Mouse (Mus musculus) adrenal gland, adult (tissue): ENCODE measurements around the gene Dgkh.

Experiments used
- DNase-seq, 2 experiments: peaks; one replicate each; pipeline ENCODE4 v3.0.0; 2022 to 2023; ENCODE audit warnings: low spot score in 1 of 2; ENCODE audit not compliant: inconsistent age in 2 of 2

Gene Dgkh

GRCm38 (mm10) chr14:78677852-78678588 is 54.6 kb downstream of the Dgkh start:
- no peak for DNase-seq

DNA sequence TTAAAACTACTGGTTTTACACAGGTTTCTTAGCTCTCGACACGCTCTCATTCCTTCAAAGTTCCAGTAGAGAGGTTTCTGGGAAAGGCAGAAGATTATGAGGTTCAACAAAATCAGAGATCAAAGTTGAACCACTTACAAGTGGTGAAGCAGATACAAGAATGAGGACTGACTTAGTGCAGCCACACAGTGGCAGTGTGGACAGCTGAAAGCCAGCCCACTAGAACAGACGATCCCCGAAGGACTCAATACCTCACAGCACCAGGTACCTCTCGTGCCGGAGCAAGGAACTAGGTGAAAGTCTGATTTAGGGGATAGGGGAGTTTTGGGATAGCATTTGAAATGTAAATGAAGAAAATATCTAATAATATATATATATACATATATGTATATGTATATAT is 56.1 kb downstream of the Dgkh start:
- DNase-seq = peak in 1 of 2 experiments; percentile 50

- no peak for DNase-seq
Measured at GRCm38 (mm10) chr14:78674606-78675005, 58.0 kb downstream of the Dgkh start.

DNA sequence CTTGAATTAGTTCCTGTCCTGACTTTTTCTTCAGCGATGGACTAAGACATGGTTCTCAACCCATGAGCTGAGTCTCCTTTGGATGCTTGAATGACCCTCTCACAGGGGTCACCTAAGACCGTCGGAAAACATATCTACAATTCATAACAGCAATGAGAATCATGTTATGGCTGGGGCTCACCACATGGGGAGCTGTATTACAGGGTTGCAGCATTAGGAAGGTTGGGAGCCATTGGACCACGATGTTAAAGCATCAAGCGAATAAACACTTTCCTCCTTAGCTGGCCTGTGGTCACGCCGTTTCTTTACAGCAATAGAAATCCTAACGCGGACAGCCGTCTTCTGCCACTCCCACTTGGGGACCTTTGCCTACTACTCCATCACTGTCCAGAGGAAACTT is 62.6 kb downstream of the Dgkh start:
- peak in 1 of 2 experiments; percentile 48 for DNase-seq

- DNase-seq = peak; percentile 75 to 94
Measured at GRCm38 (mm10) chr14:78668291-78668690, 64.3 kb downstream of the Dgkh start.

DNA sequence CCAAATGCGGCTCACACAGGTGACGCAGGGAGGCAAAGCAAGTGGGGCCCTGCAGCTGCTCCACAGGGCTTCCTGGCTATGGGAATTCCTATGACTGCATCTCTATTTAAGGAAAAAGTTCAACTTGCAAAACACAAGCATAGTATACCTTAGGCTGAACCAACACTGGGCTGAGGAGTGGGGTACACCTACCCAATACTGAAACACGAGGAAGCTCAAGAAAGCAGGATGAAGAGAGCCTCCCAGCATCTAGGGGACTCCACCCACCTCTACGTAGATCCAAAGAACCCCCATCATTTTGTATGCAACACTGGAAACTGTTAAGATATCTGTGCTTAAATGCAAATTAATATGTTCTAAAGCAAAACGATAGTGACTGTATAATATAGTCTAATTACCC is 64.8 kb downstream of the Dgkh start:
- no peak for DNase-seq

DNA sequence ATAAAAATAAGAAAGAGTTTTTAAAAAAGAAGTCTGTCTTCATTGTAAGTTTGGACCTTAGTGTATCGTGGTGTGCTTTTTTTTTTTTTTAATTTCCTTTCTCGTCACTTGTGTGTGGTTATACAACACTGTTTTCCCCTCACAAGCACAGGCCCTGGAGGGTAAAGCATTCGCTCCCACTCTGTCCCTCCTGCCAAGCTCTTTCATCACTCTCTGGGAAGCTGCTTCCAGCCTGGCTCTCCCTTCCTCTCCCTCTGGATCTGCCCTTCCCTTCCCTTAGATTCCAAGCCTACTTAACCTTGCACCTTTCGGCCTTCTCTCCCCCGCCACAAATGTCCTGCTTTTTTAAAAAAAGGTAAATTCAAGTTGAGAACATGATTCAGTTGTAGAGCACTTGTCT is 69.9 kb downstream of the Dgkh start:
- no peak for DNase-seq

DNA sequence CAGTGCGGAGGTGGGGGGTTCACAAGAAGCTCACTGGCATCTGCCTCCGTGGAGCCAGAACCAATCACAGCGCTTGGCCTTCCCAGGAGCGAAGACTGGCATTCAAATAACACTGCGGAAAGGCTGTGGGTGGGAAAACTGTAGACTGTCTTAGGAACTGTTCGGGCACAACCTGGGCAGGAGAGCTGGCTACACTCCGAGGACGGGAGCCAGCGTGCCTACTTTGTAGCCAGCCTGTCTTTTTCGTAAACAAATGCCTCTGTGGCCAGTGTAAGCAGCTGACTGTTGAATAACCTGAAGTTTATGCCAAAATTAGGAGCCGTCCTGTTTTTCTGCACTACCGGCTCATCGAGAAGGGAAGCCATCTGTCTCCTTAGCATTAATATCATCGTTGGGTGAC is 71.1 kb downstream of the Dgkh start:
- no peak for DNase-seq

- DNase-seq = no peak
Measured at GRCm38 (mm10) chr14:78658697-78659096, 73.9 kb downstream of the Dgkh start.

DNA sequence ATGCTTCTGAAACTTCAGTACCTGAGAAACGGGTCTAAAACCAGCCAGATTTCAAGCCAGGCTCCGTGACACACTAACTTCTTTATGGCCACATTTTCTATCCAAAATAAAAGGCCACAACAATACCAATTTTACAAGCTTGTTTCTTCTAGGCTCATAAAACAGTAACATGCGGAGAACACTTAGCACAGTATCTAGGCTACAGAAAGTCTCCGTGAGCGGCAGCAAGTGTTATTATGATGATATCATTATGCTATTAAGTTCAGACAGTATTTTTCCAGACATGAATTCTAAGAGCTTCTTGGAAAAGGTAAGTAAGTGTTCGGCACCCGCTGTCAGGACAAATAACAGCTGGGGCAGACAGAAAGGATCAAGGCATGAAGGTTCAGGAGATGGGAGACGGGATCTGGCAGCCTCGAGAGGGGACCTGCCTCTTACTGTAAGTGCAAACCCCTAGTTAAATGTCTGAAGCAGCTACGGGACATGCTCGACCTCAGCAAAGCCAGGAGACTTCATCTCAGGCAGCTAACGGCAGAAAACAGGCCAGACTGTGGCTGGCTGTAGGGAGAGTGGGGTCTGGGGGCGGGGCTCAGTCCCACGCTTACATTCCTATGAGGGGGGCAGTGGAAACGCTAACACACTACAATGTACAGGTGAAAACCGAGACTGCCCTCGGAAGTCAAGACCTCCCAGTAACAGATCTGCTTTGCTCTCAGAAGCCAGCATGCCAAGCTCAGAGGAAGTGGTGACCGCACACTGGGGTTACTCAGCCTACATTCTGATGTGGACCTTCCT is 75.5 kb downstream of the Dgkh start:
- no peak for DNase-seq

GRCm38 (mm10) chr14:78654939-78655556 is 77.5 kb downstream of the Dgkh start:
- DNase-seq = no peak

- no peak for DNase-seq
Measured at GRCm38 (mm10) chr14:78654196-78654595, 78.4 kb downstream of the Dgkh start.

DNA sequence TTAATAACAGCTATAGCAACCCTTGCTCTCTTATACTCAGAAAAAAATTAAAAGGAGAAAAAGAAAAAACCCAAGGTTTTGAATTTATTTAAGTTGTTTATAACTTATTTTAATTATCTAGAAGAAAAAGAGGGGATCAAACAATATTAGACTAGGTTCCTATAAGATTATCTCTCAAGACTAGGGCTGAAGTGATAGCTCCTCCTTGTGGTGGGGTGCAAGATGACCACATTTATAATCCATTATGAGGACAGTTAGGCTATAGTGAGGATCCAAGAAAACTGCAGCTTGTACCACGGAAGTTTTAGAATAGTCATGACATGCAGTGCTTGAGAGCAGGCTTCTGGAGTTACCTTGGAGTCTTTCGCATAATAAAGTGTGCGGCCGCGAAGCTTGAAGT is 79.2 kb downstream of the Dgkh start:
- no peak for DNase-seq

DNA sequence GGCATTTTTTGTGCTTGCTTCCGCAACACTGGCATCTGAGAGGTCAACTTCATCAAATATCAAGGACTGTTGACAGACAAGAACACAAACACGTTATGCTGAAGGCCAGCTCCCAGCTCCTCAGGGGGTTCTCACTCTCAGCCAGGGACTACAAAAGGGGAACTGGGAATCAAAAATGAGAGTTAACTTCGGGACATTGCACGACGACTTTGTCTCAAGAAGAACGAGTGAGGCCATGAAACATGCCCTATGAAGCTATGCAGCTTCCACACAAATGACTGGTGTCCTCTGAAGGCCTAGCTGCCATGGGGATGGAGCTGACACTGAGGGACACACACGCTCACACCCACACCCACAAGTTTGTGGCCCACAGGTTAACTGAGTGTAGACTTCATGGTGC is 80.9 kb downstream of the Dgkh start:
- no peak for DNase-seq

DNA sequence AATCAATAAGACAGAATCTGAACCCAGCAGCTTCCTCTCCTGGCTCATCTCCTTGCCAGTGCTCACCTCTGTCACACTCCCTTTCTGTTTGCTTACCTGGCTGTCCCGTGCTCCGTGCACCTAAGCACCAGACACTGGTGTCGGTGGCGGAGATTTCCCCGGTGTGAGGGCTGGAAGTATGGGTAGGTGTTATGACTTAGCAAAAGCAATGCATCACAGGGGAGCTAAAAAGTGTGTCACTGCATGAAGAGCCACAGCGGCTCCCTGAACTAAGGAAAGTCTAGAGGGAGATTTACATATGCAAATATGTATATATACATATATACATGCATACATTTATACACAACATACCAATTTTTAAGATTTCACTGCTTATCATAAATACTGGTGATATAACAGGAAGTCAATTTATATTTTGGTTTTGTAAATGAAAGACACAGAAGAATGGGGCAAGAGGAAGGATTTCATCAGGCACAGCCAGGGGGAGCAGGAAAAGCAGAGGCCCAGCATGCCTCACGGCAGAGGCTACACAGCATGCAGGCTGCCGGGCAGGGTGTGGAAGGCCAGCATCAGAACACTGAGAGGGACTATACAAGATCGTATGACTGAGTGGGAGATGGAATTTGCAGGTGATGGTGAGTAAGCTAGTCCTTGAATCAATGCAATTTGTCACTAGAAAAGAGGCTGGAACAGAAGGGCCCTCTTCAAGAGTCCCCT is 82.0 kb downstream of the Dgkh start:
- DNase-seq = no peak

- no peak for DNase-seq
Measured at GRCm38 (mm10) chr14:78649525-78650274, 82.9 kb downstream of the Dgkh start.

DNA sequence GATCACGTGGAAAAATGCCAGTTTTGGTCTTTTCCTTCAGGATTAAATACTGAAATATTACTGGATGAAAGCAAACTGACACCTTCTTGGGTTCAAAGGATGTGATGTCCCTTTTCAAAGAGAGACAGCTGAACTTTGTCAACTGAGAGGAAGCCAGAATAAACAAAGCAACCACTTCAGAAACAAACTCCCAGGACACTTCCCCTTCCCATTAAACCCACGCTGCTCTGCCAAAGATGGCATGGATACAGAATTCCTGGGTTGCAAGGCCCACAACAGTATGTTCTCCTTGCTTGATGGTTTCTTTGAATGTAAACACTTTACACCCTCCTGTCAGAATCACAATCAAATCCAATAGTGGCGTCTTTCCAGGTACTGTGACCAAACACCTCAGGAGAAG is 87.0 kb downstream of the Dgkh start:
- no peak for DNase-seq

DNA sequence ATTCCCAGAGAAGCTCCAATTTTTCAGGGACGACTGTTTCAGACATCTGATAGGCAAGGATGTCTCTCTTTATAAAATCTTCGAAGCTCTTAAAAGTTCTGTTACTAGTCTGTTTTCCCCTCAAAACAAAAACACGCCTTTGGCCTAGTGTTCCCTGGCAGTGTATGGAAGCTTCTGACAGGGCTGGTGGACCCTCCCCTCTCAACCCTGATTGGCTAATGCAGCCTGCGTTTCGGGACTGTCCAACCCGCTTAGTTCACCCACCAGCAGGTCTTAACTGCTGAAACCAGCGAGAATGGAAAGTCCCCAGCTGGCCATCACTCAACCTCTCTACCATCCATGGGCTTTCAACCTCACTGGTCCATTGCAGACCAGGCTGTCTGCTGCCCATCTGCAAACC is 91.3 kb downstream of the Dgkh start:
- DNase-seq = no peak

DNA sequence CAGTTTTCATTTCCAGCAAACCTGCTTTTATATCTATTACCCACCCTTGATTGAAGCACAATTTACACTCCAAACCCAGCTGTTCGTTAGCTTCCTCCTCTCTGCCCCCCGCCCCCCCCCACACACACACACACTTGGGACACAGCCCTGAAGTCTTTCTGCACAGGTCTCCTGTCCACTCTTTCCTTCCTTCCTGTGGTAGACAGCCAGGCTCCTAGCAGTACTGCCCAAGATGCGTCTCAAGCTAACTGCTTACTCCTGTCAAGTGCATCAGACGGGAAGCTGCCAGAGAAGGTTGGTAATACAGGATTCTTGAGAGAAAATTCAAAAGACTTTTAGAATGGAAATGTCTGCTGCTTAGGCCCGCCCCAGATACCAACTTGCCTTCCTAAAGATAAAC is 92.9 kb downstream of the Dgkh start:
- DNase-seq = no peak

GRCm38 (mm10) chr14:78635612-78636400 is 96.8 kb downstream of the Dgkh start:
- DNase-seq = no peak
